Comparison of ENCODE assay signal across 9 mouse cellular contexts in genomic region chr2:168479930-168480329, GRCm38 (mm10).
DNase-seq lines count a peak whose midpoint lies in the region; ATAC-seq and TF ChIP-seq lines count a peak whose summit lies in the region.
"Had no signal": no experiment of that assay in that cellular context is flagged by ENCODE, and none has a peak within 500 bp of the region (broad histone marks: within the 10 kb centered on the region; RNA-seq: fewer than 3 reads in every experiment).

No protein-coding gene starts in this region.

- no peaks in the 10 kb centered on the region for H3K36me3 ChIP-seq in hindbrain, embryonic 16.5 days (ENCODE audit: control insufficient read depth, insufficient read depth, low read length)
- no peaks in the 10 kb centered on the region for H3K36me3 ChIP-seq in hindbrain, embryonic 12.5 days

- DNase-seq in cerebellum, adult 8-10 months: peak; percentile 82
- peak; percentile 82 to 85 for DNase-seq in layer of hippocampus, adult 2 months (ENCODE audit: low spot score in 2 of 2)
- peak; percentile 89 to 92 for DNase-seq in right cerebral cortex, postnatal 10 days (ENCODE audit: low spot score in 2 of 2)
- DNase-seq in embryo, embryonic 11 days: no peak
- DNase-seq in adrenal gland, adult 18-20 months (ENCODE audit: low spot score in 2 of 2): no peak
- DNase-seq in T-cell, adult 2 months (ENCODE audit: low spot score): no peak
- DNase-seq: heart, adult 18-20 months had no signal

- no peak overlapping the region for H3K4me3 ChIP-seq in hindbrain, embryonic 16.5 days (ENCODE audit: low read length)
- H3K4me3 ChIP-seq in hindbrain, embryonic 12.5 days: no peak overlapping the region
- no peak overlapping the region; the same call in 1 of the 2 replicates for H3K4me3 ChIP-seq in layer of hippocampus, adult 2 months

- H3K9ac ChIP-seq in hindbrain, embryonic 16.5 days (ENCODE audit: low read depth, low read length): no peak overlapping the region
- no peak overlapping the region for H3K9ac ChIP-seq in hindbrain, embryonic 12.5 days

- 0 out of 2 replicates have a peak, but pooled peaks have one; percentile 10 for TF ChIP-seq CTCF in layer of hippocampus, adult 2 months (conservative IDR thresholded peaks at IDR 0.05)

- H3K4me1 ChIP-seq in hindbrain, embryonic 16.5 days (ENCODE audit: control insufficient read depth, insufficient read depth, low read depth, low read length): no peaks in the 10 kb centered on the region
- peaks cover 5% of the 10 kb centered on the region; the same call in 1 of the 2 replicates for H3K4me1 ChIP-seq in hindbrain, embryonic 12.5 days

- WGBS in hindbrain, embryonic 16.5 days: 76% methylated on average over 15 of the region's 15 CpGs
- WGBS in hindbrain, embryonic 12.5 days: 81% methylated on average over 15 of the region's 15 CpGs

- ATAC-seq in hindbrain, embryonic 16.5 days: no peak
- ATAC-seq in hindbrain, embryonic 12.5 days (ENCODE audit: low FRiP score): no peak

- peaks cover 4% of the 10 kb centered on the region; the same call in 1 of the 2 replicates for H3K27me3 ChIP-seq in hindbrain, embryonic 16.5 days (replicated peaks; ENCODE audit: control insufficient read depth, insufficient read depth, low read length)
- H3K27me3 ChIP-seq in hindbrain, embryonic 12.5 days: no peaks in the 10 kb centered on the region

- H3K4me2 ChIP-seq in hindbrain, embryonic 16.5 days (ENCODE audit: low read length): peak overlapping the region; percentile 19; the same call in 1 of the 2 replicates
- H3K4me2 ChIP-seq in hindbrain, embryonic 12.5 days (replicated peaks): no peak overlapping the region

- H3K9me3 ChIP-seq in hindbrain, embryonic 16.5 days (ENCODE audit: control insufficient read depth, low read length): no peaks in the 10 kb centered on the region
- no peaks in the 10 kb centered on the region for H3K9me3 ChIP-seq in hindbrain, embryonic 12.5 days (replicated peaks)

- H3K27ac ChIP-seq in hindbrain, embryonic 16.5 days (ENCODE audit: low read depth, low read length): 0 out of 2 replicates have a peak overlapping the region, but pooled peaks have one; percentile 18
- no peak overlapping the region for H3K27ac ChIP-seq in hindbrain, embryonic 12.5 days
- H3K27ac ChIP-seq in layer of hippocampus, adult 2 months: peak overlapping the region; percentile 91

Comparison
In these comparisons a context has a peak if more than half of its experiments do, and no peak if none do; other contexts are left out.
1. DNase-seq: peak in cerebellum, adult 8-10 months (single experiment), layer of hippocampus, adult 2 months (2 of 2) and right cerebral cortex, postnatal 10 days (2 of 2); none in embryo, embryonic 11 days (single experiment), adrenal gland, adult 18-20 months (0 of 2) and T-cell, adult 2 months (single experiment).